Mouse (Mus musculus) myocyte (in vitro differentiated cells): Measurements from ENCODE around the gene Gnas. TPM values are rescaled to one million over a fixed set of nuclear protein-coding genes. Genes with fewer than 3 reads are reported as not detected.

Experiments used
- H3K27me3 ChIP-seq: one replicate; pipeline ENCODE4 v1.6.1; 2011; ENCODE audit not compliant: control insufficient read depth, insufficient read depth, insufficient read length
- H3K36me3 ChIP-seq: one replicate; pipeline ENCODE4 v1.6.1; 2011; ENCODE audit not compliant: control insufficient read depth, insufficient read depth
- H3K4me2 ChIP-seq: one replicate; pipeline ENCODE4 v1.6.1; 2011; ENCODE audit warnings: low read depth, control low read depth
- H3K4me3 ChIP-seq: one replicate; pipeline ENCODE4 v1.5.1; 2011; ENCODE audit warnings: mild to moderate bottlenecking, control low read depth, moderate library complexity
- H3K79me2 ChIP-seq: one replicate; pipeline ENCODE4 v1.6.1; 2011; ENCODE audit not compliant: control insufficient read depth, insufficient read depth
- H3ac ChIP-seq: one replicate; pipeline ENCODE4 v1.6.1; 2011; ENCODE audit not compliant: control insufficient read depth, insufficient read length
- CEBPB ChIP-seq: IDR thresholded peaks from 2 replicates; pipeline ENCODE4 v1.6.1; 2011; ENCODE audit warnings: mild to moderate bottlenecking, moderate library complexity; ENCODE audit not compliant: poor library complexity, insufficient read depth, severe bottlenecking
- E2F4 ChIP-seq: IDR thresholded peaks from one replicate; pipeline ENCODE4 v1.6.1; 2011; ENCODE audit warnings: mild to moderate bottlenecking, control low read depth, moderate library complexity; ENCODE audit not compliant: insufficient read depth
- MAX ChIP-seq: IDR thresholded peaks from one replicate; pipeline ENCODE4 v1.6.1; 2011; ENCODE audit warnings: low read depth, mild to moderate bottlenecking, control low read depth
- MYOD1 ChIP-seq, 3 experiments: IDR thresholded peaks; one replicate each; pipeline ENCODE4 v1.6.1; 2011; ENCODE audit warnings: control low read depth in 2 of 3, low read depth in 2 of 3, mild to moderate bottlenecking in 2 of 3, moderate library complexity in 1 of 3; ENCODE audit not compliant: insufficient read length in 2 of 3, control insufficient read depth in 1 of 3
- MYOG ChIP-seq, 3 experiments: IDR thresholded peaks; one replicate each; pipeline ENCODE4 v1.6.1; 2011; ENCODE audit warnings: control low read depth in 2 of 3, low read depth in 2 of 3, mild to moderate bottlenecking in 2 of 3; ENCODE audit not compliant: insufficient read length in 2 of 3, control insufficient read depth in 1 of 3, insufficient read depth in 1 of 3
- POLR2A ChIP-seq: IDR thresholded peaks from one replicate; pipeline ENCODE4 v1.6.1; 2011; ENCODE audit warnings: low read depth, mild to moderate bottlenecking, control low read depth, moderate library complexity; ENCODE audit not compliant: insufficient read length
- POLR2AphosphoS2 ChIP-seq: IDR thresholded peaks from one replicate; pipeline ENCODE4 v1.6.1; 2011; ENCODE audit warnings: low read depth, control low read depth; ENCODE audit not compliant: insufficient read length
- REST ChIP-seq: IDR thresholded peaks from one replicate; pipeline ENCODE4 v1.6.1; 2011; ENCODE audit warnings: mild to moderate bottlenecking, control low read depth, moderate library complexity; ENCODE audit not compliant: insufficient read depth, insufficient read length
- SRF ChIP-seq: IDR thresholded peaks from one replicate; pipeline ENCODE4 v1.6.1; 2011; ENCODE audit warnings: low read depth; ENCODE audit not compliant: control insufficient read depth, insufficient read length
- TCF12 ChIP-seq: IDR thresholded peaks from one replicate; pipeline ENCODE4 v1.6.1; 2011; ENCODE audit warnings: mild to moderate bottlenecking, control low read depth; ENCODE audit not compliant: poor library complexity, insufficient read depth, severe bottlenecking
- TCF3 ChIP-seq: IDR thresholded peaks from one replicate; pipeline ENCODE4 v1.6.1; 2011; ENCODE audit warnings: low read depth, control low read depth; ENCODE audit not compliant: insufficient read length
- USF1 ChIP-seq: IDR thresholded peaks from one replicate; pipeline ENCODE4 v1.6.1; 2011; ENCODE audit warnings: low read depth, mild to moderate bottlenecking, control low read depth, moderate library complexity
- polyA plus RNA-seq: library from polyadenylated mRNA; unstranded; fragments of >200 nt; fragmentation: generic; extraction: Trizol; gene quantifications from one replicate; pipeline ENCODE4 v1.2.1, GENCODE M21; 2012; ENCODE audit warnings: missing spikeins

The Gnas gene
- polyA plus RNA-seq, 1 experiment = 1,706 TPM

DNA sequence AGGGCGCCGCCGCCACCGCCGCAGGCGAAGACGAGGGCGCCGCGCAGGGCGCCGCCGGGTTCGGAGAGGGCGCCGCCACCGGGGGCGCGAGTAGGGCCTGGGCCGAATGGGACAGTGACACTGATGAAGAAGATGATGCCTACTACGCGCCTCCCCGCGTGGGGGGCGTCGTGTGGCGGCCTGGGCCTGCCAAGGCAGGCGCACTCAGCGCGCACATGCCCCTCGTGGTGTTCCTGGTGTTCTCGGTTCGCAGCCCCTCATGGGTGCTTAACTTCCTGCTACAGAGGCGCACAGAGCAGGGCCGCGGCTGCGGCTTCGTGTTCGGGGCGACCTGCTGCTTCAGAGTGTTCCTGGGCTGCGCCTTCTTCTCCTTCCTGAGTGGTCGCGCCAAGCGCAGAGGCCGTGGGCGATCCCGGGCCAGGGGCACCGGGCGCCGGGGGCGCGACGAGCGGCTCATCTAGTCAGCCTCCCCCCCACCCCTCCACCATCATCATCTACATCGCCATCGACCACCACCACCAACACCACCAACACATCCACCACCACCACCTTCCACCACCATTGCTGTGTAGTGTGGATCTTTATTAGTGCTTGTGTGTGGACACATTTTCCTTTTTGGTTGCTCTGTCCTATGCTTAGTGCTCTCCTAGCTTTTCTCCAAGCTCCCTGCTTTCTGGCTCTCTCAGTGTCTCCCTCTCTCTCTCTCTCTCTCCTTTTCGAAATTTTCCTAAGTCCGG, 45.0 kb downstream of the Gnas start:
- H3K79me2 ChIP-seq = peaks cover 39% of the 10 kb centered on the region
- peak overlapping the region; percentile 81 for H3K4me2 ChIP-seq
- TF ChIP-seq E2F4 (no peak), USF1 (no peak), POLR2A (peak; percentile 29), MYOG (IDR thresholded peaks at IDR 0.05; ENCODE audit: control insufficient read depth in 1 of 3, insufficient read depth in 1 of 3, insufficient read length in 2 of 3, low read depth in 2 of 3) (no peak), TCF3 (no peak), CEBPB (no peak), MYOD1 (IDR thresholded peaks at IDR 0.05; ENCODE audit: control insufficient read depth in 1 of 3, insufficient read length in 2 of 3, low read depth in 2 of 3) (no peak), REST (no peak), TCF12 (no peak)
- H3K27me3 ChIP-seq = no peaks in the 10 kb centered on the region
- H3K4me3 ChIP-seq = peak overlapping the region; percentile 69
- H3ac ChIP-seq = peak overlapping the region; percentile 99
- H3K36me3 ChIP-seq = no peaks in the 10 kb centered on the region

DNA sequence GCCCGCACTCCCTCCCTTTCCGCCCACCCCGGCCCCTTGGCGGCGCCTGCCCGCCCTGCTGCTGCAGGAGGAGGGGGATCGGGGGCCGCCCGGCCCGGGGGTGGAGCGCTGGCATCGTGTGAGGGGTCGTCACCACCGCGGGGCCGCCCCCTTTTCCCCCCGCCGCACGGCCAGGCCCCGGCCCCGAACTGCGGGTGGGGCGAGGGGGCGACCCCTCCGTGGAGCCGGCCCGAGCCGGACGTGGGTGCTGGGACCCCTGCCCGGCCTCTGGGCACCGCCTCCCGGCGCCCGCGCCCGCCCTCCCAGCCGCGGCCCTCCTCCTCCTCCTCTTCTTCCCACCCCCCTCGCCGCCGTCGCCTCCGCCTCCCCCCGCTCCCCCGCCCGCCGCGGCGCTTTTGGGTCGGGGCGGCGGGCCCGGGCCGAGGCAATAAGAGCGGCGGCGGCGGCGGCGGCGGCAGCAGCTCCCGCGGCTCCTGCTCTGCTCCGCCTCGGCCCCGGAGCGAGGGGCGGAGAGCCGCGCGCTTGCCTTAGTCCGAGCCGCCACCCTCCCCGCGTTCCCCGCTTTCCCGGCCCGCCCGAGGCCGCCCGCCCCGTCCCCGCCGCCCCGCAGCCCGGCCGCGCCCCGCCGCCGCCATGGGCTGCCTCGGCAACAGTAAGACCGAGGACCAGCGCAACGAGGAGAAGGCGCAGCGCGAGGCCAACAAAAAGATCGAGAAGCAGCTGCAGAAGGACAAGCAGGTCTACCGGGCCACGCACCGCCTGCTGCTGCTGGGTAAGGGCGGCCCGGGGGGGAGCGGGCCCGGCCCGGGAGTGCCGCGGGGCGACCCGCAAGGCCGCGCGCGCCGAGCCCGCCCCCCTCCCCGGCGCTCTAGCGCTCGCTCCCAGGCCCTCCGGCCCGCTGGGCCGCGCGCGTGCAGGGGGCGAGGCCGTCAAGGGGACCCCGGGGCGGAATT, 45.8 kb downstream of the Gnas start:
- peak overlapping the region; percentile 99 for H3ac ChIP-seq
- H3K27me3 ChIP-seq = no peaks in the 10 kb centered on the region
- no peaks in the 10 kb centered on the region for H3K36me3 ChIP-seq
- H3K4me3 ChIP-seq = peak overlapping the region; percentile 69
- H3K79me2 ChIP-seq = peaks cover 48% of the 10 kb centered on the region
- H3K4me2 ChIP-seq = peak overlapping the region; percentile 81
- no peak for TF ChIP-seq CEBPB
- no peak for TF ChIP-seq MYOG (IDR thresholded peaks at IDR 0.05; ENCODE audit: control insufficient read depth in 1 of 3, insufficient read depth in 1 of 3, insufficient read length in 2 of 3, low read depth in 2 of 3)
- no peak for TF ChIP-seq E2F4
- peak; percentile 42 for TF ChIP-seq POLR2AphosphoS2
- no peak for TF ChIP-seq USF1
- no peak for TF ChIP-seq SRF
- TF ChIP-seq POLR2A = peak; percentile 65
- no peak for TF ChIP-seq REST
- no peak for TF ChIP-seq MAX
- no peak for TF ChIP-seq TCF3
- TF ChIP-seq TCF12 = no peak
- TF ChIP-seq MYOD1 (IDR thresholded peaks at IDR 0.05; ENCODE audit: control insufficient read depth in 1 of 3, insufficient read length in 2 of 3, low read depth in 2 of 3) = no peak

DNA sequence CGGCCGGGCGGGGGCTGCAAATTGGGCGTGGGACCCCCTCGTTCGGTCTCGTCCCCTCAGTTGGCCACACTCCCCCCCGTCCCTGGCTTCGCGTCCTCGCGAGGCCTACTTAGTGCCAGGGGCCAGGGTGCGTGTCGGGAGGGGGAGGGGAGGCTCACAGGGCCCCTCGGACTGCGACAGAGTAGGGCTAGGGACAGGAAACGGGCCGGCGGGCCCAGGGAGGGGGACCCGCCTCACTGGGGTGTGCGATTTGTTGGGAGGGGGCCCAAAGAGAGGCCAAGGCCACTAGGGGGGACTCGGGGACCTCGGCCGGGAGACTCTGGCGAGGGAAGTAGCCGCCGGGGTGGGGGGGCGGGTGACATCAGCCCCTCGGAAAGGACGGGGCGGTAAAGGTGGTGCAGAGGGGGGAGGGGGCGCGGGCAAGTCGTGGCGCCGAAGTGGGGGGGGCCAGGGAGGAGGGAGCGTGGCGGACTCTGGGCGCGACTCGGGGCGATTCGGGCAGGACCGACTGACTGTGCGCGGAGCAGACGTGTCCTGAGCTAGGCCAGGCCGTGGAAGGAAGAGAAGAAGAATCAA, 46.6 kb downstream of the Gnas start:
- Histone ChIP-seq H3K36me3 (no peaks in the 10 kb centered on the region), H3K4me3 (peak overlapping the region; percentile 69), H3ac (peak overlapping the region; percentile 99), H3K4me2 (no peak overlapping the region), H3K79me2 (peaks cover 56% of the 10 kb centered on the region), H3K27me3 (no peaks in the 10 kb centered on the region)
- TF ChIP-seq MYOG (IDR thresholded peaks at IDR 0.05; ENCODE audit: control insufficient read depth in 1 of 3, insufficient read depth in 1 of 3, insufficient read length in 2 of 3, low read depth in 2 of 3) (peak in 1 of 3 experiments; percentile 2), TCF3 (no peak), REST (no peak), E2F4 (no peak), USF1 (no peak), MYOD1 (IDR thresholded peaks at IDR 0.05; ENCODE audit: control insufficient read depth in 1 of 3, insufficient read length in 2 of 3, low read depth in 2 of 3) (no peak), MAX (no peak), POLR2A (peak; percentile 63), TCF12 (no peak), POLR2AphosphoS2 (peak; percentile 71), SRF (no peak), CEBPB (no peak)

DNA sequence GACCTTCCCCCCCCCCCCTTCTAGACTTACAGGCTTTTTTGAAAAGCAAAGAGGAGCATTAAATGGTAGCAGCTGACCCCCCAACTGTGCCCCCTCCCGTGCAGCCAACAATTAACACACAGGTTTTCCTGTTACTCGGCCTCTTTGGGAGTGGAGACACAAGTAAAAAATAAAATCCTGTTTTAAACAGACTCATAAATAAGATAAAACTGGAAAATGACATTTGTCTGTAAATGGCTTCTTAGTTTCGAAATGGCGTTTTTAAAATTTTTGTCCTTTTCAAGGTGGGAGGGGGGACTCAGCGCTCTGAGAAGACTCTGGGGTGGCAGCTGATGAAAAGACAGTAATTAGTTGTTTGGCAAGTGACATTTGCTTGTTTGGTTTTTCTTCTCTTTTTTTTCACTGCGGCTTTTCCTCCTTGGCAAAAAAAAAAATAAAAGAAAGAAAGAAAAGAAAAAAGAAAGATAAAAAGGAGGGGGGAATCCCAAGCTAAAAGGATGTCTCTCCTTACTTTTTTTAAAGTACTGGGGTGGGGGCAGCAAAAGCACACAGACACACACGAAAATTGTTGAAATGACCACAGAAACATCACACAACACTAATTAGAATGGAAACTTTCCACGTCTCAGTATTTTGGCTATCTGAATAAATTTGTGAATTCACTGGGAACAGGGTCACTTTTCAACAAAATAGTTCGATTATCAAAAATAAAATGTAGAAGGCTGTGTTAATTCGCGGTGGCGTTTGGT, 47.3 kb downstream of the Gnas start:
- peak overlapping the region; percentile 69 for H3K4me3 ChIP-seq
- H3K79me2 ChIP-seq = peaks cover 63% of the 10 kb centered on the region
- H3K27me3 ChIP-seq = no peaks in the 10 kb centered on the region
- peak overlapping the region; percentile 99 for H3ac ChIP-seq
- H3K36me3 ChIP-seq = no peaks in the 10 kb centered on the region
- H3K4me2 ChIP-seq = peak overlapping the region; percentile 99
- no peak for TF ChIP-seq MAX
